Mouse (Mus musculus) midbrain, postnatal 0 days (tissue): ENCODE results near the gene Arrb1. TPM values are rescaled to one million over a fixed set of nuclear protein-coding genes. Genes with fewer than 3 reads are reported as not detected.
A peak's percentile ranks its signal among the peaks of the same experiment; 100 is the strongest.

Experiments
- ATAC-seq: fragments of 200-750 bp; cut with Nextera tagmentation; 2 replicates; pipeline ENCODE4 v1.8.0; 2017; ENCODE audit warnings: moderate number of reproducible peaks, mild to moderate bottlenecking, moderate TSS enrichment, moderate library complexity; ENCODE audit not compliant: low FRiP score
- DNase-seq: peaks from one replicate; pipeline ENCODE4 v3.0.0-alpha.2; 2015; ENCODE audit warnings: low spot score
- H3K27ac ChIP-seq: fragments of 300-500 bp; sonication (generic); 2 replicates; pipeline ENCODE4 v1.5.1; 2014; ENCODE audit warnings: low read depth, mild to moderate bottlenecking, low read length, mixed read lengths
- H3K27me3 ChIP-seq: fragments of 300-500 bp; sonication (generic); 2 replicates; pipeline ENCODE4 v1.6.1; 2014; ENCODE audit warnings: low read length, control low read depth, mixed read lengths; ENCODE audit not compliant: insufficient read depth
- H3K36me3 ChIP-seq: fragments of 300-500 bp; sonication (generic); 2 replicates; pipeline ENCODE4 v1.6.1; 2014; ENCODE audit warnings: low read length, control low read depth, mixed read lengths; ENCODE audit not compliant: insufficient read depth
- H3K4me1 ChIP-seq: fragments of 300-500 bp; sonication (generic); 2 replicates; pipeline ENCODE4 v1.6.1; 2014; ENCODE audit warnings: mild to moderate bottlenecking, control low read depth, antibody characterized with exemption, low read length, mixed read lengths; ENCODE audit not compliant: insufficient read depth
- H3K4me2 ChIP-seq: fragments of 300-500 bp; sonication (generic); 2 replicates; pipeline ENCODE4 v1.6.1; 2014; ENCODE audit warnings: low read depth, mild to moderate bottlenecking, low read length, mixed read lengths; ENCODE audit not compliant: poor library complexity, severe bottlenecking
- H3K4me3 ChIP-seq: fragments of 300-500 bp; sonication (generic); 2 replicates; pipeline ENCODE4 v1.5.1; 2014; ENCODE audit warnings: low read depth, mild to moderate bottlenecking, low read length, moderate library complexity
- H3K9ac ChIP-seq: fragments of 300-500 bp; sonication (generic); replicated peaks from 2 replicates; pipeline ENCODE4 v1.6.1; 2014; ENCODE audit warnings: mild to moderate bottlenecking, low read length, moderate library complexity, mixed read lengths; ENCODE audit not compliant: poor library complexity, severe bottlenecking
- H3K9me3 ChIP-seq: fragments of 300-500 bp; sonication (generic); 2 replicates; pipeline ENCODE4 v1.6.1; 2016; ENCODE audit warnings: low read length, control low read depth
- CTCF ChIP-seq: IDR thresholded peaks from 2 replicates; pipeline ENCODE4 v1.5.1; 2016; ENCODE audit warnings: antibody characterized with exemption, mild to moderate bottlenecking
- WGBS: fragments of 180-500 bp; shearing (Covaris S2); extraction: QIAGEN DNeasy Blood & Tissue Kit; methylation state at CpG from one replicate; pipeline ENCODE4 v1.1.7; 2014; 5-methylcytosine and 5-hydroxymethylcytosine counted together
- polyA plus RNA-seq: library from polyadenylated mRNA; unstranded; fragments of >200 nt; fragmentation: Nextera tagmentation; extraction: Ambion mirVana; gene quantifications from 2 replicates; pipeline ENCODE4 v1.2.1, GENCODE M21; 2015
- total RNA-seq: library from RNA; depleted of rRNA; stranded (reverse); fragments of >200 nt; gene quantifications from 2 replicates; pipeline ENCODE4 v1.2.3, GENCODE M21; 2014

The Arrb1 gene
- total and polyA plus RNA-seq, 2 experiments from 2014 or later: 15.0 to 163 TPM

DNA sequence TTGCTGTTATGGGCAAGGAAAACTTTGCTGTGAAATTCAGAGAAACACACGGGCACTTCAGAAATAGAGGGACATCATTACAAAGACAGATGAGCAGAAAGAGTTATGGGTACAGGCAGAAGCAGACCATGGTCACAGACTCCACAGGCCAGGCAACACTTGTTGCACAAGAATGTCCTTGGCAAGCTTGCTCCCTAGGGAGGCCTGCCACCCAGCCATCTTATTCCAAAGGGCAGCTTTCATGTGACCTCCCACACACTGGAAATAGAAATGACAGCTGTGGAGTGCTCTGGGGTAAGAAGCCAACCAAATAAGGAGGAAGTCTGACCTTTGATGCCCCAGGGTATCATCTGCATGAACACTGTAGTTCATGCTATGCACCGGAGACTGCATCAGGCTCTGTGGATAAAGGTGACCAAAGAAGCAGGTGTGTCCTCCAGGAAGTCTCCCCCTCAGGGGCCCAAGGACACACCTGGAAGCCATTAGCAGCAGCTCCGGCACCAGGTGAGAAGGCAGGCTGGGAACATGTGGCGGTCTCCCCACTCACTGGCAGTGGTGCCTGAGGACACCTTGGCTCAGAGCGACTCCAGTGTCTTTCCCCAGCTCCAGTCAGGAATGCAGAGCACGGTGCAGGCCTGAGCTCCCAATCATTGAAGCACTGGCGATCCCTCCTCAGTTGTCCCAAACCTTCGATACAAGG, 98.8 kb downstream of the Arrb1 start:
- no peaks in the 10 kb centered on the region for H3K36me3 ChIP-seq
- no peak overlapping the region for H3K27ac ChIP-seq
- 0 out of 2 replicates have a peak, but pooled peaks cover 6% of the 10 kb centered on the region for H3K27me3 ChIP-seq
- no peak for TF ChIP-seq CTCF
- no peaks in the 10 kb centered on the region for H3K4me1 ChIP-seq
- WGBS: 81% methylated on average over 8 of the region's 8 CpGs
- H3K4me3 ChIP-seq: no peak overlapping the region
- no peak for DNase-seq
- no peaks in the 10 kb centered on the region for H3K9me3 ChIP-seq
- no peak overlapping the region for H3K9ac ChIP-seq
- no peak for ATAC-seq
- H3K4me2 ChIP-seq: no peak overlapping the region

DNA sequence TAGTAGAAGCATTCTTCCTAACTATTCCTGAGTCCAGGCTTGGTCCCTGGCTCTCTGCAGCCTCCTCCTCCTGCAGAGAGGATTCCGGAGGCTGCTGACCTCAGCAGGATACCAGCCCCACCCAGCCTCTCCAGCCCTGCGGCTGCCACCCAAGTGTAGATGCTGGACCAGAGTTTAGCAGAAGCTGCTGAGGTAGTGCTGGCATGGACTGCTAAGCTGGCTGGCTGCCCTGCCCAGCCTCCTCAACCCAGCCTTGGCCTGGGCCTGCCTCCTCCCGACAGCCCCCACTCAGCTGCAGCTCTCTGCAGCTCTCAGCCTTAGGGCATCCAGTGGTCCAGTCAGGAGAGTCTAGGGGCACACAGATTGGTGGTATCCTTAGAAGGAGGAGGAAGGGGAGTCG, 106.0 kb downstream of the Arrb1 start:
- Histone ChIP-seq H3K27me3 (no peaks in the 10 kb centered on the region), H3K9ac (no peak overlapping the region), H3K27ac (no peak overlapping the region), H3K4me2 (no peak overlapping the region), H3K4me1 (no peaks in the 10 kb centered on the region), H3K9me3 (no peaks in the 10 kb centered on the region), H3K4me3 (no peak overlapping the region), H3K36me3 (no peaks in the 10 kb centered on the region)
- DNase-seq (peak; percentile 34), ATAC-seq (no peak)
- whole genome bisulfite sequencing: 46% methylated on average over 4 of the region's 4 CpGs
- TF ChIP-seq CTCF: no peak

DNA sequence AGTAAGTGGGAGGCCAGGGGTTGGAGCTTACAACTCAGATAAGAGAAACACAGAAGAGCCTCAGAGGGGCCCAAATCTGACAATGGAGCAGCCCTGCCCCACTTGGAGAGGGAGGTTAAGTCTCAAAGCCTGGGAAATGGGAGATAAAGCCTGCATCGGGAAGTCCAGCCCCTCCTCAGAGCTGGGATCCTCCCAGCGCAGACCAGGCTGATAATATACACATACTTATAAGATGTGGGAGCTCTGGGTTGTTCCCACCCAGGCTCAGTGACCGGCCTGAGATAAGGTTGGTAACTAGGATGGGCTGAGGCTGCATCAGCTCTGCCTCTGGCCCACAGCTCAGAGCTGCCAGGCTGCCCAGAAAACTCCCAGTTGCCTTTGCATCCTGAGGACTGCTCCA, 106.8 kb downstream of the Arrb1 start:
- no peak for ATAC-seq
- no peak overlapping the region for H3K9ac ChIP-seq
- TF ChIP-seq CTCF: no peak

DNA sequence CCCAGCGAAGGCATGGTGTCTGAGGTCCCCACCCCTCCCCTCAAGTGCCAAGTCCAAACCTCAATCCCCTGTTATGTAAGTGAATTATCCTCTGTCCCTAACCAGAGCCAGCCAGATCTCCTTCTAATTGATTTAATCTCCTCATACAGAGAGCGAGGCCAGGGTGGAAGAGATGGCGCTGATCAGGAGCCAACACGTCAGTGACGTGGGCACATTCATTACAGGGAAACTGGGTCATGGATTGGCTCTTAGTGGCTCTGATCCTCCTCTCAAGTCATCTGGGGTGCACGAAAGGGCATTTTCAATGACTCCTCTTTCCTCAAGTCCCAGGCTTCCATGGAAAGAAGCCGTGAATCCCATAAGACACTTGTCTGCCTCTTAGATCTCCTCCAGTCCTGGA, 109.4 kb downstream of the Arrb1 start:
- ATAC-seq (no peak), DNase-seq (no peak)
- Histone ChIP-seq H3K9ac (no peak overlapping the region), H3K27ac (no peak overlapping the region), H3K4me1 (no peaks in the 10 kb centered on the region), H3K36me3 (no peaks in the 10 kb centered on the region), H3K9me3 (no peaks in the 10 kb centered on the region), H3K4me2 (no peak overlapping the region), H3K4me3 (no peak overlapping the region), H3K27me3 (no peaks in the 10 kb centered on the region)
- WGBS: 77% methylated on average over 7 of the region's 7 CpGs
- TF ChIP-seq CTCF: no peak

More for the DNA sequence above, 106.8 kb downstream of the Arrb1 start:
- Histone ChIP-seq H3K27me3 (no peaks in the 10 kb centered on the region), H3K27ac (no peak overlapping the region), H3K4me2 (no peak overlapping the region), H3K4me1 (no peaks in the 10 kb centered on the region), H3K36me3 (no peaks in the 10 kb centered on the region), H3K9me3 (no peaks in the 10 kb centered on the region), H3K4me3 (no peak overlapping the region)
- 21% methylated on average over 3 of the region's 3 CpGs for WGBS
- DNase-seq: no peak

DNA sequence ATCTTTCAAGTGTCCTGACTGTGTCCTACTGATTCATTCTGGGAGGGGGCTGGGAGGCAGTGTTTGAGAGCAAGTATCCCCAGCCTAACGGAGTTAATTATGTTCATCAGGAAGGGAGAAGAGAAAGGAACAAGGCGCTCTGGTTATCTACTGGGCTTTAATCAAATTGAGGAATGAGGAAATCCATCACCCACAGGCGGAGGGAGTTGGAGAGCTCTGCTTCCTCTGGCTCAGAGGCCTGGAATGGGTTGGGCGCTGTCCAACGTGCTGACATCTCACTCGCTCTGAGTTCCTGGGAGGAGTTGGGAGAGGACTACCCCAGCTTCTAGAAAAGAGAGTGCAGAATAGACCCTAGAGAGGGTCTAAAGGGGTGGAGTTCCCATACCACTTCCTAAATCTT, 113.4 kb downstream of the Arrb1 start:
- no peak for ATAC-seq
- Histone ChIP-seq H3K4me3 (no peak overlapping the region), H3K9me3 (no peaks in the 10 kb centered on the region), H3K4me1 (no peaks in the 10 kb centered on the region), H3K4me2 (no peak overlapping the region), H3K27ac (no peak overlapping the region), H3K27me3 (no peaks in the 10 kb centered on the region), H3K36me3 (no peaks in the 10 kb centered on the region), H3K9ac (no peak overlapping the region)
- peak; percentile 11; the same call in 1 of the 2 replicates for TF ChIP-seq CTCF
- peak; percentile 57 for DNase-seq
- WGBS: 20% methylated on average over 6 of the region's 6 CpGs

DNA sequence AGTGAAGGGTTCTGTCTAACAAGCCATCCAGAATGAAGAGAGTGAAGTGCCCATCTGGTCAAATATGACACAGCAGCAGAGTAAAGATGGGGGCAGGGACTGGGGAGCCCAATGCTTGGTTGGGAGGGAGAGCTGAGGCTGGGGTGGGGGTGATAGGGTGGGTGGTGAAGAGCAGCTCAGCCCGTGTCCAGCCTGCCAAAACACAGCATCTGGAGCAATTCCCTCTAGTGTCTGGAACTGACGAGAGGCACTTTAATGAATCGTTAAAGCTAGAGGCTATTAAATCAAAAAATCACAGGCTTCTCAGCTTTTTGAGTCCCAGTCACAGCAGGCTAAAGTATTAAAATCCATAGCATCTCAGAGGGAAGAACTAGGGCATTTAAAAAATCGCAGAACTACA, 114.3 kb downstream of the Arrb1 start:
- no peak for TF ChIP-seq CTCF
- Histone ChIP-seq H3K9ac (no peak overlapping the region), H3K27ac (no peak overlapping the region), H3K27me3 (no peaks in the 10 kb centered on the region), H3K4me2 (no peak overlapping the region), H3K4me3 (no peak overlapping the region), H3K36me3 (no peaks in the 10 kb centered on the region), H3K9me3 (no peaks in the 10 kb centered on the region), H3K4me1 (no peaks in the 10 kb centered on the region)
- ATAC-seq: no peak
- peak; percentile 33 for DNase-seq
- WGBS: 28% methylated on average over 4 of the region's 4 CpGs
